Mouse (Mus musculus) lung, postnatal 0 days (tissue): ENCODE measurements around the gene Nexn.

Experiments
- CTCF ChIP-seq: IDR thresholded peaks from 2 replicates; pipeline ENCODE4 v1.5.1; 2016; ENCODE audit warnings: antibody characterized with exemption, mild to moderate bottlenecking
- EP300 ChIP-seq: IDR thresholded peaks from 2 replicates; pipeline ENCODE4 v1.6.1; 2016; ENCODE audit warnings: antibody characterized with exemption, mild to moderate bottlenecking, control low read depth

DNA sequence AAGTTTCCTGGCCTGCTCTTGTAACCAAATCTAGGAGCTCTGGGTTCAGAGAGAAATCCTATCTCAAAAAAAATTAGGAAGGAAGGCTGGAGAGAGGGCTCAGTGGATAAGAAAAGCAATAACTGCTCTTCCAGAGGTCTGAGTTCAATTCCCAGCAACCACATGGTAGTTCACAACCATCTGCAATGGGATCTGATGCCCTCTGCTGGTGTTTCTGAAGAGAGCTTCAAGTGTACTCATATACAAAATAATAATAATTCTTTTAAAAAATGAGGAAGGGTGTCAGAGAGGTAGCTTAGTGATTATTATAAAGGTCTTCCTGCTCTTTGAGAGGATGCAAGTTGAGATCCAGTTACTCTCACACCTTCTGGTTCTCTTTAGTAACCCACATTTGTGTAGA lies 41.2 kb downstream of the Nexn start:
- TF ChIP-seq CTCF = peak; percentile 20
- no peak for TF ChIP-seq EP300
